Comparison of ENCODE assay signal across 16 mouse cellular contexts in the genomic region with DNA sequence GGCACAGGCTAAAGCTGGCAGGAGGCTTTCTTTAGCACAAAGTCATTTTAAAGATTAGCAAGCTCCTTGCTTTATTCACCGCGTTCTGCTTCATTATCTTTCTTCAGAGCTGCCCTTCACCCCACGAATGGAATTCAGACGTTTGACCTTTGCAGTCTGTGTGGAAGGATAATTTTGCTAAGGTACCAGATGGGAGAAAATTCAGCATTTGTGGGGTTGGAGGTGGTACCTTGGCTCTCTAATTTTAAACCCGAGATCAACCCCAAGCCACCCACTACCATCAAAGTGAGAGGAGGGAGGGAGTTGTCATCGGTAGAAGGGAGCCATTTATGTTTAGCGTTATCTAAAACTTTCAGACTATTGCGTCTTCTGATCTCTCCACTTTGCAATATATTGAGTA.
DNase-seq lines count a peak whose midpoint lies in the region; ATAC-seq and TF ChIP-seq lines count a peak whose summit lies in the region.
"Had no signal": no experiment of that assay in that cellular context is flagged by ENCODE, and none has a peak within 500 bp of the region (broad histone marks: within the 10 kb centered on the region; RNA-seq: fewer than 3 reads in every experiment).

No protein-coding gene starts in this region.

- H3K36me3 ChIP-seq in hindbrain, embryonic 10.5 days, result no peaks in the 10 kb centered on the region
- H3K36me3 ChIP-seq in hindbrain, embryonic 12.5 days, result no peaks in the 10 kb centered on the region
- H3K36me3 ChIP-seq in embryonic facial prominence, embryonic 11.5 days (replicated peaks; ENCODE audit: control insufficient read depth, insufficient read depth, low read depth, low read length), result no peaks in the 10 kb centered on the region
- H3K36me3 ChIP-seq in hindbrain, postnatal 0 days (ENCODE audit: insufficient read depth, low read length), result no peaks in the 10 kb centered on the region
- H3K36me3 ChIP-seq in midbrain, postnatal 0 days (ENCODE audit: insufficient read depth, low read length), result no peaks in the 10 kb centered on the region
- H3K36me3 ChIP-seq: G1E; kidney, embryonic 15.5 days had no signal

- H3K27ac ChIP-seq in hindbrain, embryonic 10.5 days, result no peak overlapping the region
- H3K27ac ChIP-seq in hindbrain, embryonic 12.5 days, result no peak overlapping the region
- H3K27ac ChIP-seq in embryonic facial prominence, embryonic 11.5 days (replicated peaks; ENCODE audit: low read depth, low read length), result no peak overlapping the region
- no peak overlapping the region for H3K27ac ChIP-seq in hindbrain, postnatal 0 days
- H3K27ac ChIP-seq in midbrain, postnatal 0 days (ENCODE audit: low read depth, low read length), result no peak overlapping the region
- H3K27ac ChIP-seq: kidney, embryonic 15.5 days; layer of hippocampus, adult 2 months; macrophage had no signal

- no peak for TF ChIP-seq CTCF in hindbrain, postnatal 0 days (IDR thresholded peaks at IDR 0.05; ENCODE audit: low read depth)
- TF ChIP-seq CTCF in midbrain, postnatal 0 days (IDR thresholded peaks at IDR 0.05), result no peak

- DNase-seq in hindbrain, embryonic 10.5 days (ENCODE audit: low spot score), result peak; percentile 30
- peak; percentile 35 for DNase-seq in embryonic facial prominence, embryonic 11.5 days (ENCODE audit: low spot score)
- no peak for DNase-seq in hindbrain, postnatal 0 days (ENCODE audit: low spot score)
- DNase-seq in midbrain, postnatal 0 days (ENCODE audit: low spot score), result peak; percentile 8
- no peak for DNase-seq in adrenal gland, postnatal 25 days
- DNase-seq in testis, postnatal 10 days (ENCODE audit: low spot score), result no peak
- DNase-seq: cerebellum, adult 18-20 months; liver; lung, adult 18-20 months; thymus, postnatal 4 days had no signal

- H3K27me3 ChIP-seq in hindbrain, embryonic 10.5 days (ENCODE audit: insufficient read depth, poor library complexity, severe bottlenecking), result no peaks in the 10 kb centered on the region
- H3K27me3 ChIP-seq in hindbrain, embryonic 12.5 days, result no peaks in the 10 kb centered on the region
- H3K27me3 ChIP-seq in embryonic facial prominence, embryonic 11.5 days (ENCODE audit: control insufficient read depth, insufficient read depth, low read length), result no peaks in the 10 kb centered on the region
- H3K27me3 ChIP-seq in hindbrain, postnatal 0 days (ENCODE audit: insufficient read depth, low read length), result no peaks in the 10 kb centered on the region
- H3K27me3 ChIP-seq in midbrain, postnatal 0 days (ENCODE audit: insufficient read depth, low read length), result no peaks in the 10 kb centered on the region
- H3K27me3 ChIP-seq: kidney, embryonic 15.5 days had no signal

- 44% methylated on average over 8 of the region's 8 CpGs for WGBS in hindbrain, embryonic 10.5 days
- 38% methylated on average over 8 of the region's 8 CpGs for WGBS in hindbrain, embryonic 12.5 days
- 47% methylated on average over 8 of the region's 8 CpGs for WGBS in embryonic facial prominence, embryonic 11.5 days
- 30% methylated on average over 8 of the region's 8 CpGs for WGBS in hindbrain, postnatal 0 days
- WGBS in midbrain, postnatal 0 days, result 21% methylated on average over 8 of the region's 8 CpGs

- no peaks in the 10 kb centered on the region for H3K9me3 ChIP-seq in hindbrain, embryonic 10.5 days
- no peaks in the 10 kb centered on the region for H3K9me3 ChIP-seq in hindbrain, embryonic 12.5 days (replicated peaks)
- H3K9me3 ChIP-seq in embryonic facial prominence, embryonic 11.5 days (replicated peaks; ENCODE audit: control insufficient read depth, low read length), result no peaks in the 10 kb centered on the region
- no peaks in the 10 kb centered on the region for H3K9me3 ChIP-seq in hindbrain, postnatal 0 days (ENCODE audit: low read length)
- H3K9me3 ChIP-seq in midbrain, postnatal 0 days (ENCODE audit: low read length), result no peaks in the 10 kb centered on the region
- H3K9me3 ChIP-seq: G1E; kidney, embryonic 15.5 days had no signal

- H3K4me3 ChIP-seq in hindbrain, embryonic 10.5 days, result no peak overlapping the region
- no peak overlapping the region for H3K4me3 ChIP-seq in hindbrain, embryonic 12.5 days
- H3K4me3 ChIP-seq in embryonic facial prominence, embryonic 11.5 days (ENCODE audit: low read depth, low read length), result no peak overlapping the region
- H3K4me3 ChIP-seq in hindbrain, postnatal 0 days (ENCODE audit: low read length), result no peak overlapping the region
- no peak overlapping the region for H3K4me3 ChIP-seq in midbrain, postnatal 0 days (ENCODE audit: low read depth, low read length)
- H3K4me3 ChIP-seq: kidney, embryonic 15.5 days; layer of hippocampus, adult 2 months had no signal

- H3K4me2 ChIP-seq in hindbrain, embryonic 12.5 days (replicated peaks), result no peak overlapping the region
- no peak overlapping the region for H3K4me2 ChIP-seq in embryonic facial prominence, embryonic 11.5 days (ENCODE audit: low read depth, low read length)
- H3K4me2 ChIP-seq in hindbrain, postnatal 0 days (ENCODE audit: low read depth, low read length), result peak overlapping the region; percentile 33; the same call in 1 of the 2 replicates
- no peak overlapping the region for H3K4me2 ChIP-seq in midbrain, postnatal 0 days (ENCODE audit: low read depth, low read length, poor library complexity, severe bottlenecking)
- H3K4me2 ChIP-seq: kidney, embryonic 15.5 days had no signal

- H3K9ac ChIP-seq in hindbrain, embryonic 12.5 days, result no peak overlapping the region
- H3K9ac ChIP-seq in embryonic facial prominence, embryonic 11.5 days (replicated peaks; ENCODE audit: low read length), result no peak overlapping the region
- no peak overlapping the region for H3K9ac ChIP-seq in hindbrain, postnatal 0 days (replicated peaks; ENCODE audit: low read length)
- H3K9ac ChIP-seq in midbrain, postnatal 0 days (replicated peaks; ENCODE audit: low read length, poor library complexity, severe bottlenecking), result no peak overlapping the region
- H3K9ac ChIP-seq: kidney, embryonic 15.5 days had no signal

- H3K4me1 ChIP-seq in hindbrain, embryonic 10.5 days (replicated peaks), result peaks cover 13% of the 10 kb centered on the region
- peaks cover 7% of the 10 kb centered on the region; the same call in 1 of the 2 replicates for H3K4me1 ChIP-seq in hindbrain, embryonic 12.5 days
- H3K4me1 ChIP-seq in embryonic facial prominence, embryonic 11.5 days (ENCODE audit: control insufficient read depth, insufficient read depth, low read length), result no peaks in the 10 kb centered on the region
- no peaks in the 10 kb centered on the region for H3K4me1 ChIP-seq in hindbrain, postnatal 0 days (ENCODE audit: insufficient read depth, low read length)
- no peaks in the 10 kb centered on the region for H3K4me1 ChIP-seq in midbrain, postnatal 0 days (ENCODE audit: insufficient read depth, low read length)
- H3K4me1 ChIP-seq: kidney, embryonic 15.5 days had no signal

- ATAC-seq in hindbrain, embryonic 12.5 days (ENCODE audit: low FRiP score), result no peak
- ATAC-seq in embryonic facial prominence, embryonic 11.5 days (replicated peaks; ENCODE audit: insufficient number of reproducible peaks, low FRiP score, low TSS enrichment, low read depth), result no peak
- ATAC-seq in hindbrain, postnatal 0 days, result no peak
- ATAC-seq in midbrain, postnatal 0 days (ENCODE audit: low FRiP score), result no peak
- ATAC-seq: inflammation-experienced regulatory T-cells, adult 6 months had no signal

Comparison
In these comparisons a context has a peak if more than half of its experiments do, and no peak if none do; other contexts are left out.
1. DNase-seq: peak in hindbrain, embryonic 10.5 days (single experiment), embryonic facial prominence, embryonic 11.5 days (single experiment) and midbrain, postnatal 0 days (single experiment); none in hindbrain, postnatal 0 days (single experiment), adrenal gland, postnatal 25 days (single experiment) and testis, postnatal 10 days (single experiment).